Mouse (Mus musculus) v-Abl transformed pro-B cells (cell line): ENCODE measurements around the gene Tm9sf2.

Experiments used
- in situ Hi-C, 2 experiments: fragments of 400-800 bp; cut with MboI; formaldehyde crosslinking; loops; one replicate each; pipeline ENCODE4 v1.15.1; 2025; ENCODE audit not compliant: unreplicated experiment in 2 of 2

The Tm9sf2 gene

DNA sequence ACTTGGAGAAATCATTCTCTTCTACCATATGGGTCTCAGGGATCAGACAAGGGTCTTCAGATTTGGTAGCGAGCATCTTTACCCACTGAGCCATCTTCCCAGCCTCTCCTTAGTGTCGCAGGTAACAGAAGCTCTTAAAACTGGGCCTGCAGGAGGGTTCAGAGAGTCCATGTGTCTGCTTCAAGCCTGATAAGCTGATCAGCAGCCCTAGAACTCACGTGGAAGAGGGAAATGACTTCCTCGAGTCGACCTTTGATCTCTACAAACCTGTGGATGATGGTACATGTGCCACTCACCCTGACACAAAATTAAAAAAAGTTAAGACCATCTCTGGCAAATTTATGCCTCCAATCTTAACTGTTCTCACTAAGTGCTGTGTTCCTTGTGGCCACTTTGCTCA lies 18.9 kb upstream of the Tm9sf2 start:
- in situ Hi-C loops, result no loop called here

DNA sequence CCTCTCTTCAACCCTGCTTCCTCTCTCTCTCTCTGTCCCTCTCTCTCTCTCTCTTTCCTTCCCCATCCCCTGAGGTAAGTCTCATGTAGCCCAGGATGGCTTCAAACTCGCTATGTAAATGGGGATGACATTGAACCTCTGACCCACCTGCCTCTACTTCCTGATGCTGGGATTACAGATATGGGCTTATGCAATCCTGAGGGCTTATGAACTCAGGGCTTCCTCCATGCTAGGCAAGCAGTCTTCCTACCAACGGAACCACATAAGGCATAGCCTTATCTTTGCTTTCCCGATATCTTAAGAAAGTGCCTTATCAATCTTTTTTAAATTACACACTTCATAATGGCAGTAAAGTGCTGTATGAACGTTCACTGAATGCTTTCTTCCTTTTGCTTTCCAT lies 14.5 kb upstream of the Tm9sf2 start:
- in situ Hi-C loops, result no loop called here

DNA sequence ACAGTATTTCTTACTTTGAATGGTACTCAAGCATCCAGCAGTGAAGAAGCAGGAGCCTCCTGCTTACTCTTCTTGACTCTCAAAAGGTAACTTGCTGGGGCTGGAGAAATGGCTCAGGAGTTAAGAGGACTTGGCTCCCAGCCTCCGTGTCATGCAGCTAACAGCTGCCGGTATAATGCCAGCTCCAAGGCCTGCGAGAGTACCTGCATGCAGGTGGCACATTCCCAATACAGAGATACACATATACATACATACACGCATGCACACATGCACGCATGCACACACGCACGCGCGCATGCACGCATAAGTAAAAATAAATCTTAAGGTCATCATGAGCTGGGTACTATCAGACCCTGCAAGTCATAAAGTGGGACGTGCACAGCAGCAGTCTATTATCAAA lies 10.5 kb upstream of the Tm9sf2 start:
- in situ Hi-C loops, result no loop called here

DNA sequence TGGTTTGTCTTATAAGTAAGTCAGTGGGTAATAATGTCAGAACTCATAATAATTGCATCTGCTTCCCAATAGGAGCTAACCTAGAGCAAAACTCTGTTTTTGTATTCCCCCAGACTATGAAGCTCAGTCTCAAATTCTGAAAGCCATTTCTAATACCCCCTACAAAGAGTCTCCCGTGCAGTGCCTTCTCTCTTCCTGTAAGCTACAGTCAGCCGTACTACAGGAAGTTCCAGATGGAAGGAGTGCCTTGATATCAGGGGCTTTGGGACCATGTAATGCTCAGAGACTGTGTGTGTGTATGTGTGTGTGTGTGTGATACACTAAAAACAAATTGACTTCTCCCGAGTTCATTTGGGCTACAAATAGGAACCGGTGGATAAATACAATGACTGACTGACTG lies 7.3 kb upstream of the Tm9sf2 start:
- in situ Hi-C loops, result no loop called here

DNA sequence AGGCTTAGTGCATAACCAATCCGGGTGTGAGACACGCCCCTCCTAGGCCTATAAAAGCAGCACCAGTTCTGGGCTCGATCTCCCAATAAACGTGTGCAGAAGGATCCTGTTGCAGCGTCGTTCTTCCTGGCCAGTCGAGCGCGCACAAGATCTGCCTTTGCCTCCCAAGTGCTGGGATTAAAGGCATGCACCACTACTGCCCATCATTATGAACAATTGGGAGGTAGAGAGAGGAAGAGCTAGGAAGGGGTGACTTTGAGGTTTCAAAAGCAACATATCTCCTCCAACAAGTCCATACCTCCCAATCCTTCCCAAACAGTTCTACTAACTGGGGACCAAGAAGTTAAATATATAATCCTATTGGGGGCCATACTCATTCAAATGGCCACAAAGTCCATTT lies 4.9 kb upstream of the Tm9sf2 start:
- in situ Hi-C loops, result loop anchor here in 1 of 2 experiments (25.0 kb wide), 2 partner anchors 1615 to 1815 kb away; partner anchors contain the start of genes Mbnl2 and Rap2a

DNA sequence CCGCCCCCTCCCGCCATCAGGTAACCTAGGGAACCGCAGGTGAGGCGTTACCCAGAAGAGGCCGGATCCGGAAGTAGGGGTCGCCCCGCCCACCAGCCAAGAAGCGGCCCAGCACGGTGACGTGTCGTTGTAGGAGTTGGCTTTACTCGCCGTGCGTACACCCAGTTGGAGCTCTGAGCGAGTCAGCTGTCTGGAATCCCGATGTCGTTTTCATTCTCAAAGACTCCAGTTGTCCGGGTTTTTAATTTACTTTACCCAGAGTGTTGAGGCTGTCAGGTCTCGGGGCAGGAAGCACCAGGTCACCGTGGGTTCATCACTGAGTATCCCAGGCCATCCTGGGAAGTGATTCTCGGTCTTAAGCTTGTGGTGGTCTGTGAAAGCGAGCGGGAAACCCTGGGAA lies 2.0 kb upstream of the Tm9sf2 start:
- in situ Hi-C loops, result loop anchor here (5.0 to 25.0 kb wide), 3 partner anchors 33 to 1818 kb away; partner anchors contain the start of genes Mbnl2 (in 1 of the 2) and Rap2a (in 1 of the 2)

DNA sequence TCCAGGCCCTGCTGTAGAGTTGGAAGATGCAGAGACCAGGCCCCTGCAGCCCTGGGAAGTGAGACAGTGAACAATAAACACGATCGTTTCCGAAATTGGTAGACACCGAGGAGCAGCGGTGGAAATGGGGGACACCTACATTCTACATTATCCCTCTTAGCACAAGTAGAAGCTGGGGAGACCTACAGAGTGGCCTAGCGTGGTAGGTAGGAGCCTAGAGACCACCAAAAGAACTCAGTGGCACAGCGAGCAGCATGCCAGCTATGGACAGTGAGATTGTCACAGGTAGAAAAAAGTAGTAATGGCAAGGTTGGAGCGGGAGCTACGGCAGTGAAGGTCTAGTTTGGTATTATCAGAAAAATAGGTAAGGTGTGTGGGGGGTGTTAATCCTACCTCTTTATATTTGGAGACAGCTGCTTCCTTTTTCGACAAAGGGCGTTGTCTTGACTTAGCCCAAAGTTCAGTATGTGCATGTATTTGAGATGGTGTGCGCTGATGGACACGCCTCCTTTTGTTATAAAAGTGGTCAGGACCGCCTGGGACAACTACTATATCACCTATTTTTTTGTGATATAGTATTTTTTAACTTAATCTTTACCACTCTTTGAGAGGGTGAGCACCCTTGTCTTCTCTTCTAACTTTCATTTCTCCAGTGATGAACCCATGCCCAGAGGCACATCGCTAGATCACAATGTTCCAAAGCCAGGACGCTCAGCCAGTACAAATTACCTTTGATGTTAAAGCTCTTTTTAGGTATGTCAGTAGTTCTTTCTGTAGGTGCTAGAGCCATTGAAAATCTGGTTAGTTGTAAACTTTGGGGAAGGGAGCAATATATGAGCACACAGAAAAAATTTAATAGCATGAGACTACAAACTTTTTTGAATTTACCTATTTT lies 1.2 kb upstream of the Tm9sf2 start:
- in situ Hi-C loops, result loop anchor here (5.0 to 25.0 kb wide), 3 partner anchors 33 to 1818 kb away; partner anchors contain the start of genes Mbnl2 (in 1 of the 2) and Rap2a (in 1 of the 2)

DNA sequence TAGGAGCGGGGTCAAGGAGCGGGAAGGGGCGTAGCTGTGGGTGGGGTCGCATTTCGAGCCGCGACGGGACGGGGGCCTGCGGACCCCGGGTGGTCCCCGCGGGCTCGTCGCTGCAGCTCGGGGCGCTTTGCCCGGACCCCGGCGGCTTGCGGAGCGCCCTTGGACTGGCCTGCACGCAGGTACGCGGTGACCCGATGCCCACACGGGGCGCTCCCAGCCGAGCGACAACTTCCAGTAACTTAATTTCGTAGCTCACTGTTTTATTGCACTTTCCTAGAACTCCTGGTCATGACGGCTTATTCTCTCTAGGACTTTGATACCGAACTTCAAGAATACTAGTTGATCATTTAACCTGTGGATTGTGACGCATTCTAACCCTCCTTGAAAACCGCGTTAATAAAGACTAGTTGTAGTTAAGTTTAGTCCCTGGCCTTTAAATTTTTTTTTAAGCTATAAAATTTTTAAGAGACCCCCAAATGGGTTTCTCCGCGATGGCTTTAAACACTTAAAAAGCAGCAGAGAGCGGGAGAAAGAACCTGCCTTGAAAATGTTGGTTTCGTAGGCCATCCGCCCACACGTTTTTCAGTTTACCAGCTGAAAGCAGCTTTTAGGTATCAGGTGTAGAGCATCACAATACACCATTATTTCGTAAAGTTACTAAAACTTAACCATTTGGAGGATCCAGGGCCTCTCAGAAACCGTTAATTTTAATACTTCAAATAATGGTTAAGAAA lies 810 bp downstream of the Tm9sf2 start:
- in situ Hi-C loops, result loop anchor here (5.0 to 25.0 kb wide), 3 partner anchors 35 to 1820 kb away; partner anchors contain the start of genes Mbnl2 (in 1 of the 2) and Rap2a (in 1 of the 2)

DNA sequence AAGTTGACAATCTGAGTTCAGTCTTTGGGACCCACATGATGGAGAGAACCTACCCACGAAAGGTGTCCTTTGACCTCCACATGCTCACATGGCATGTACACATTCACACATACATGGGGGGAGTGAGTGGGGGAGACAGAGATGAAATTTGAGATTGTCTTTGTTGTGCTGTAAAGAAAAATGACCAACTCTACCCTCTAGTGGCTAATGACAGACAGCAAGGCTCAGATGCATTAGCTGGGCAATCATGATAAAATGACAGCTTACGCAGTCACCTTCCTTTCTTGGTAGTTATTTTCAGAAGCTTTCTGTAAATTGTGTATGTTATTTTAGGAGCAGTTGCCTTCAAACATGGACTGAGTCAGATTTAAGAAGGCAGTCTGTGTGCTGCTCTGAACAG lies 4.8 kb downstream of the Tm9sf2 start:
- in situ Hi-C loops, result loop anchor here in 1 of 2 experiments (25.0 kb wide), 2 partner anchors 1624 to 1824 kb away; partner anchors contain the start of genes Mbnl2 and Rap2a

DNA sequence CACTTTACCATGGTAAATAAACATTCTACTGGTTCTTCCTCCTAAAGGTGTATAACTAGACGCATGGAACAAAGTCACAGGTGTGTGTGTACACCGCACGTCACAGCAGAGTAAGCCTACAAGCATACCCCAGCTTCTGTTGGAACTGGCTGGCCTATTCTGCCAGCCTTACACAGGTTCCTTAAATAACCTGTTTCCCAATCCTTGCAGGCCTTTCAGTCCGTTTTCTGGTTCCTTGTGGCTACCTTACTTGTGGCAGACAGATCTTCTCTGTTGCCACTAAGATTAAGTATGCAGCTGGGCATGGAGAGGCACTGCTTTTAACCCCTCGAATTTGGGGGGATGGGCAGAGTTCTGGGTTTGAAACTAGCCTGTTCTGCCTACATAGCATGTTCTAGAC lies 5.5 kb downstream of the Tm9sf2 start:
- in situ Hi-C loops, result loop anchor here in 1 of 2 experiments (25.0 kb wide), 2 partner anchors 1625 to 1825 kb away; partner anchors contain the start of genes Mbnl2 and Rap2a

DNA sequence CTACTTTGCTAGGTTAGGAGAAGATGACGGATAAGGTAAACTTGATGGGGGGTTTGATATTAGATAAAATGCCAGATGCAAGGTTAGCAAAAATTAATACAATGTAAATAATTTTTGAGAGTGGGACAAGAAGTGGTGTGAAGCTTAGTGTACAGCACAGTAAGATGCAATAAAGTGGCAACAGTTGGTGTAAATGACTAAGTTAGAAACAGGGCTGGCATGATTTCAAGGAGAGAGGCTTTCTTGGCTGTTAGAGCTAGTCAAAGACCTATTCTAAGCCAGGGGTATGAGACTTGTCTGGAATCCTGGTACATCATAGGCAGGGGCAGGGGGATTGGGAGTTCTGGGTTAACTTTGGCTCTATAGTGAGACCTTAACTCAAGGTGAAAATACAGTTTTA lies 9.4 kb downstream of the Tm9sf2 start:
- in situ Hi-C loops, result loop anchor here in 1 of 2 experiments (25.0 kb wide), 2 partner anchors 1629 to 1829 kb away; partner anchors contain the start of genes Mbnl2 and Rap2a

DNA sequence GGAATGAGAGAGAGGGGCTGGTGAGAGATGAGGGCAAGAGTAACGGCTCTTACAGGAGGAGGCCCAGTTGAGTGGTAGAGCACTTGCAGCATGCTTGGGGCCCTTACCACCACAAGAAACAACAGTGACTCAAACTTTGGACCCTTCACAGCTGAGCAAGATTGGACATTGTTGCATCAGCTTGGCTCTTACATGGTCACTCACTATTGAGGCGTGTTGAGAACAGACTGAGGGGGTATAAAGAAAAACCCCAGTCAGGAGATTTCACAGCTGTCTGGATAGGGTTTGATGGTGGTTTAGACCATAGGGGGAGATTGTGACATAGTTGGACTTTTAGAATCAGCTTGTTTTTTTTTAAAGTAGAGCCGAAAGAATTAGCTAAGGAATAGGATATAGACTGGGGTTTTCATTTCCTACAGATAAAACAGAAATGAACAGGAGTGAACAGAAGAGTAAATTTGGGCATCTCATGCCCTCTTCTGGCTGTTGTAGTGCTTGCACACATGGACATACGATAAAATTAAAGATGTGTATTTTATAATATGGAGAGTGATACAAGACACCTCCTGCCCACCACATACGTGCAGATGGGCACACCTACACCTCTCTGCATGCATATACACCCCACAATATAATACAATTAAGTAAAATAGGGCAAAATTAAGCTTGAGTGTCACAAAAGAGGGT lies 23.4 kb downstream of the Tm9sf2 start:
- in situ Hi-C loops, result no loop called here

DNA sequence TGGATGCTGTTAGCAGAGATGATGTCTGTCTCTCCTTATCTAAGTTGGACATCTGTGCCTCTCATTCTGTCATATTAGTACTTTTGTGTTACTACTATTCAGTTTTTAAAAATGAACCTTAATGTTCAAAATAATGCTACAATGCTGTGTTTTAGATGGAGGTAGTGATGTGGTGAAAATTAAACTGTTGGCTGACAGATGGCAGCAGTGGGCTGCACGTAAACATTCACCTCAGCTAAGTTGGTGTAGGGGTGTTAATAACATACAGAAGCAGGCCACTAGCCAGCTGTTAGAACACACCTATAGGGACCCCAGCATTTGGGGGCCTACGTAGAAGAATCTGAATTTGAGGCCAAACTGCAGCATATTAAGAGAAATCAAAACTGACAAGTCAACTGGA lies 24.8 kb downstream of the Tm9sf2 start:
- in situ Hi-C loops, result no loop called here

DNA sequence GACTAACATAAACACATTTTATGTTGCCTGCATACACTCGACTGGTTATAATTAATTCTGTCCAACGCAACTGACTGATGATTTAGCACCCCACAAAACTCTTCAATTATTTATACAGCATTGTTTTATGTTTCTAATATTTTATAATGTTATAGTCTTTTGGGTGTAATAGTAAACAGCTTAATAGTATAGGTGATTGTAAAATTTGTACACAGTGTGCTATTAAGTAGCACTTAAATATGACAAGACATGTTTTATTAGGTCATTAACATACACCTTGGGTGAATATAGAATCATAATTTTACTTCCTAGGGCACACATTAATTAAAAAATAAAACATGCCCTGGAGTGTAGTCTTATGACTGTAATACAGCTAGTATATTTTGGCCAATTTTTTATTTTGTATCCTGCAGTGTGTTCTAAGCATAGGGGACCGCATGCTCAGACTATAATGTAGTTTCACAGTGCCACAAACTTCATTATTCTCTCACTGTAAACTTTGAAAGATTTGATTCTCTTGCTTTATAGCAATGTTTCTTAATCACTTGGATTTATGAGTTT lies 29.6 kb downstream of the Tm9sf2 start:
- in situ Hi-C loops, result no loop called here

DNA sequence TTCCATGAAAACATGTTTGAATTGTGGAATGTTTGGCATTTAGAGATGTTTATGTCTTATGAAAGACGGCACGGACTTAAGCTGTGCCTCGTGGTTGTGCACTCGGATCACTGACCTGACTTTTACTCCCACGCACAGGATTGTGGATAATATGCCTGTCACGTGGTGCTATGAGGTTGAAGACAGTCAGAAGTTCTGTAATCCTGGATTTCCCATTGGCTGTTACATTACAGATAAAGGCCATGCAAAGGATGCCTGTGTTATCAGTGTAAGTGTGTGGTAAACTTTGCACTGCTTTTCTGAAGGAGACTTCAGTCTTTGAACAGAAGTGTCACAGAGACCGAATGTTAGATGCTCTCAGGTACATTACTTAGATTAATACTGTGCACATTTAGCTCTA lies 30.4 kb downstream of the Tm9sf2 start:
- in situ Hi-C loops, result no loop called here

DNA sequence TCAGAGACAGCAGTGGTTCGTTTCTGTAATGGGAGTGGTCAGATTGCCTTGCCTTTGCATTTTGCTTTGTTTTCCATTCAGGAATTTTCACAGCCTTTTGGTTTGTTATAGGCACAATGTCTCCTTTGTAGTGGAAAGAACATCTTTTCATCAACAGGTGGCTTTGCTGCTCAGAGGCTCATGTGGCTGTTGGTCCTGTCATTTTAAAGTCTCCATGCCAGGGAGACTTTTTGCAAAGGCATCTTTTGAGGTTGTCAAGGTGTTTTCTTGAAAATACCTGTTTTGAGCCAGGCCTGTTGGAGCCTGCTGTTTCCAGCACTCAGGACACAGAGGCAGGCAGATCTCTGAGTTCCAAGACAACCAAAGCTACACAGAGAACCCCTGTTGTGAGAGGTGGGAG lies 33.3 kb downstream of the Tm9sf2 start:
- in situ Hi-C loops, result loop anchor here in 1 of 2 experiments (10.0 kb wide), 1 partner anchor 275 kb away; no protein-coding TSS in a partner anchor

DNA sequence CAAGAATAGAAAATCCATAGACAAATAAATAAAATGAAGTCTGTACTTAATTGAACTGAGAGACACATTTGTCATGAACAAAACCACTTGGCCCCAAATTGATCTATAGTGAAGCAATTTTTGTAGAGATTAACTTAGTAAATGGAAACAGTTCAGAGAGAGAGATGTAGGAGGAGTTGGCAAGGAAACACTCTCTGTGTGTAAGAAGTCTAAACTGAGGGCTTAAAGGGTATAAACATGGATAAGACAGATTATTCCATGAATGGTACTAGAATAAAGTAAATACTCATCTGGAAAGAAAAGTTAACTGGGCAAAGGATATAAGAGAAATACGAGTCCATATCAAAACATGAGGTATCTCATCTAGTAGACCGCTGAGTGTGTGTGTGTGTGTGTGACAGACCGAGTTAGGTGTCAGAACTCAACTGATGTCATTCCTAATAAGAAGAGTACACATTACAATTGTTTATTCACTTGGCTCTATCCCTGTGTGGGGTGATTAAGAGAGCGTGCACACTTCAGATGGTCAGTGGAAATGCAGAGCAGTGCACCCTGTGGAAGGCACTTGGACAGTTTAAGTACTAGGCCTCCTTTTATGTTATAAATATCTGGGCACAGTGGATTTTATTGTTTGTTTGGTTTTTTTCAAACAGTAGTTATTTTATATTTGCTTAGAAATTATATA lies 36.9 kb downstream of the Tm9sf2 start:
- in situ Hi-C loops, result loop anchor here in 1 of 2 experiments (10.0 kb wide), 1 partner anchor 279 kb away; no protein-coding TSS in a partner anchor

DNA sequence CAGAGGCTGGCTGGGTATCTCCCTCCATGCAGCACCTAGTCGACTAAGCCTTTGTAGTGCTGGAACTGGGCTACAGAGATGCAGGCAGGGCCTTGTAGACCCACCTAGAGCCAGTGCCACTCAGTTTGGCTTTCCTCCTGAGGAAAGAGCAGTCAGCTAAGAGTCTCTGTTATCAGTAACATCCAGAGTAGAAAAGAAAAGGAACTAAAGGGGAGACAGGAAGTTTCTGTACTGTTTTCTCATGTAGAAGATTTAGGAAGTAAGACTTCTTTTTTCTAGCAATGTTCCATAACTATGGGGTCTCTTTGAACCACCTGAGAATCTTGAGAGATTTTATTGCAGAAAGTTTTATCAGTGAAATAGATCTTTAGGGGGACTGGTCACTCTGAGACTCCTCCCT lies 38.5 kb downstream of the Tm9sf2 start:
- in situ Hi-C loops, result loop anchor here in 1 of 2 experiments (10.0 kb wide), 1 partner anchor 281 kb away; no protein-coding TSS in a partner anchor

DNA sequence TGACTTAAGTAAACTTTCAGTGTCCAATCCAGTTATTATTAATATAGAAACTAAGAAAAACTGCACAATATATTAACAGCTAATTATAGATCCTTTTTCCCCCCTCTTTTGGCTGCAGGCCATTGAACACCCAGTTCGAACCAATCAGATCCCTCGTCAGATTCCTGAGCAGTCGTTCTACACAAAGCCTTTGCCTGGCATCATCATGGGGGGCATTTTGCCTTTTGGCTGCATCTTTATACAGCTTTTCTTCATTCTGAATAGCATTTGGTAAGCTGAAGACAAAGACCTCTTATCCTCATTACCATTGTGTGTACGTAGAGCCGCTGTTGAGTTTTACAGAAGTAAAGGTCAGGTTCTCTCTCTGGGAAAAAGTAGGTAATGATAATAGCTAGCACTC lies 43.8 kb downstream of the Tm9sf2 start:
- in situ Hi-C loops, result no loop called here
